Mouse (Mus musculus) neural tube, embryonic 14.5 days (tissue): ENCODE measurements around the gene Tceal3. TPM values are rescaled to one million over a fixed set of nuclear protein-coding genes. Genes with fewer than 3 reads are reported as not detected.
"Not testable (repeated sequence)": the region's sequence is repeated elsewhere in the genome, so short reads cannot be mapped to it uniquely, and the experiment has no call there.

Source experiments
- ATAC-seq: fragments of 200-750 bp; cut with Nextera tagmentation; 2 replicates; pipeline ENCODE4 v1.8.0; 2017; ENCODE audit warnings: low read depth, mild to moderate bottlenecking, moderate TSS enrichment, moderate library complexity
- H3K27ac ChIP-seq: fragments of 300-500 bp; sonication (generic); 2 replicates; pipeline ENCODE4 v1.5.1; 2014; ENCODE audit warnings: low read depth, mild to moderate bottlenecking, control low read depth, low read length, moderate library complexity, mixed read lengths
- H3K27me3 ChIP-seq: fragments of 300-500 bp; sonication (generic); 2 replicates; pipeline ENCODE4 v1.6.1; 2014; ENCODE audit warnings: low read length; ENCODE audit not compliant: control insufficient read depth, insufficient read depth
- H3K36me3 ChIP-seq: fragments of 300-500 bp; sonication (generic); 2 replicates; pipeline ENCODE4 v1.6.1; 2014; ENCODE audit warnings: low read length, mixed read lengths; ENCODE audit not compliant: control insufficient read depth, insufficient read depth
- H3K4me1 ChIP-seq: fragments of 300-500 bp; sonication (generic); 2 replicates; pipeline ENCODE4 v1.6.1; 2014; ENCODE audit warnings: low read length; ENCODE audit not compliant: control insufficient read depth, insufficient read depth
- H3K4me2 ChIP-seq: fragments of 300-500 bp; sonication (generic); 2 replicates; pipeline ENCODE4 v1.6.1; 2014; ENCODE audit warnings: mild to moderate bottlenecking, low read depth, low read length, control low read depth
- H3K4me3 ChIP-seq: fragments of 300-500 bp; sonication (generic); 2 replicates; pipeline ENCODE4 v1.5.1; 2014; ENCODE audit warnings: low read depth, low read length, control low read depth, mixed read lengths
- H3K9ac ChIP-seq: fragments of 300-500 bp; sonication (generic); replicated peaks from 2 replicates; pipeline ENCODE4 v1.6.1; 2014; ENCODE audit warnings: low read depth, mild to moderate bottlenecking, control low read depth, low read length, mixed read lengths
- H3K9me3 ChIP-seq: fragments of 300-500 bp; sonication (generic); 2 replicates; pipeline ENCODE4 v1.6.1; 2016; ENCODE audit warnings: low read length; ENCODE audit not compliant: control insufficient read depth
- WGBS: fragments of 180-500 bp; shearing (Covaris S2); extraction: QIAGEN DNeasy Blood & Tissue Kit; methylation state at CpG from one replicate; pipeline ENCODE4 v1.1.7; 2014; 5-methylcytosine and 5-hydroxymethylcytosine counted together
- polyA plus RNA-seq: library from polyadenylated mRNA; unstranded; fragments of >200 nt; fragmentation: Nextera tagmentation; extraction: Ambion mirVana; gene quantifications from 2 replicates; pipeline ENCODE4 v1.2.1, GENCODE M21; 2014

Gene Tceal3
- polyA plus RNA-seq, result 28.0 and 51.9 TPM in 2 replicates

- peak within 1 kb of the TSS; percentile 25; the same call in 1 of the 2 replicates for H3K9ac ChIP-seq
- peak within 1 kb of the TSS; percentile 41 for H3K4me2 ChIP-seq
- no peaks in the 10 kb centered on the region for H3K4me1 ChIP-seq
- ATAC-seq, result peak; percentile 96
- WGBS, result 32% methylated on average over 12 of the region's 12 CpGs
- H3K4me3 ChIP-seq, result peak within 1 kb of the TSS; percentile 28
- H3K9me3 ChIP-seq, result no peaks in the 10 kb centered on the region
- H3K27me3 ChIP-seq, result no peaks in the 10 kb centered on the region
- H3K36me3 ChIP-seq, result no peaks in the 10 kb centered on the region
- peak within 1 kb of the TSS; percentile 73 for H3K27ac ChIP-seq
These were observed at the start of gene Tceal3 for GRCm38 (mm10) chrX:136590199-136590896. Gene Tceal3 (plus strand): TSS chrX:136590842.

GRCm38 (mm10) chrX:136543956-136544355 is 46.7 kb upstream of the Tceal3 start, which contains the start of gene Kir3dl2:
Gene Kir3dl2 (minus strand): TSS chrX:136544056.
- H3K4me2 ChIP-seq, H3K36me3 ChIP-seq, H3K4me1 ChIP-seq, ATAC-seq, H3K9ac ChIP-seq, H3K27ac ChIP-seq, H3K4me3 ChIP-seq, H3K9me3 ChIP-seq, H3K27me3 ChIP-seq: not testable (repeated sequence)
- 86% methylated on average over 1 of the region's 1 CpGs for WGBS

GRCm38 (mm10) chrX:136569094-136569493 is 21.5 kb upstream of the Tceal3 start:
- not testable (repeated sequence) for H3K9me3 ChIP-seq, H3K27me3 ChIP-seq, H3K4me2 ChIP-seq, H3K36me3 ChIP-seq, H3K4me3 ChIP-seq, H3K27ac ChIP-seq, H3K4me1 ChIP-seq, H3K9ac ChIP-seq, ATAC-seq
- WGBS, result 93% methylated on average over 9 of the region's 9 CpGs

- Histone ChIP-seq H3K36me3 (no peaks in the 10 kb centered on the region), H3K9ac (no peak overlapping the region), H3K27ac (no peak overlapping the region), H3K4me1 (no peaks in the 10 kb centered on the region), H3K4me2 (no peak overlapping the region), H3K9me3 (no peaks in the 10 kb centered on the region), H3K27me3 (no peaks in the 10 kb centered on the region), H3K4me3 (no peak overlapping the region)
- ATAC-seq, result no peak
- WGBS, result 93% methylated on average over 1 of the region's 1 CpGs
These were observed 6.0 kb upstream of the Tceal3 start for GRCm38 (mm10) chrX:136584617-136585016.

- H3K27me3 ChIP-seq, result no peaks in the 10 kb centered on the region
- peak overlapping the region; percentile 25; the same call in 1 of the 2 replicates for H3K9ac ChIP-seq
- no peaks in the 10 kb centered on the region for H3K4me1 ChIP-seq
- peak overlapping the region; percentile 41 for H3K4me2 ChIP-seq
- no peaks in the 10 kb centered on the region for H3K9me3 ChIP-seq
- H3K4me3 ChIP-seq, result peak overlapping the region; percentile 28
- WGBS, result 10% methylated on average over 2 of the region's 2 CpGs
- peak; percentile 71 for ATAC-seq
- H3K36me3 ChIP-seq, result no peaks in the 10 kb centered on the region
- peak overlapping the region; percentile 73 for H3K27ac ChIP-seq
These were observed 235 bp downstream of the Tceal3 start for GRCm38 (mm10) chrX:136590897-136591257.

- ATAC-seq, result peak; percentile 24; the same call in 1 of the 2 replicates
- no peak overlapping the region for H3K4me3 ChIP-seq
- no peak overlapping the region for H3K9ac ChIP-seq
- H3K4me2 ChIP-seq, result no peak overlapping the region
- H3K9me3 ChIP-seq, result no peaks in the 10 kb centered on the region
- H3K36me3 ChIP-seq, result no peaks in the 10 kb centered on the region
- no peaks in the 10 kb centered on the region for H3K27me3 ChIP-seq
- no peaks in the 10 kb centered on the region for H3K4me1 ChIP-seq
- 22% methylated on average over 3 of the region's 3 CpGs for WGBS
- H3K27ac ChIP-seq, result no peak overlapping the region
These were observed 8.8 kb downstream of the Tceal3 start for GRCm38 (mm10) chrX:136599416-136599815.

GRCm38 (mm10) chrX:136606951-136607350 is 16.3 kb downstream of the Tceal3 start:
- Histone ChIP-seq H3K9ac (no peak overlapping the region), H3K27ac (no peak overlapping the region), H3K4me1 (no peaks in the 10 kb centered on the region), H3K27me3 (no peaks in the 10 kb centered on the region), H3K9me3 (no peaks in the 10 kb centered on the region), H3K4me3 (no peak overlapping the region), H3K36me3 (no peaks in the 10 kb centered on the region), H3K4me2 (no peak overlapping the region)
- 77% methylated on average over 4 of the region's 4 CpGs for WGBS
- no peak for ATAC-seq

GRCm38 (mm10) chrX:136607395-136607794 is 16.8 kb downstream of the Tceal3 start:
- Histone ChIP-seq H3K27ac (no peak overlapping the region), H3K4me1 (no peaks in the 10 kb centered on the region), H3K9ac (no peak overlapping the region), H3K27me3 (no peaks in the 10 kb centered on the region), H3K4me2 (no peak overlapping the region), H3K9me3 (no peaks in the 10 kb centered on the region), H3K36me3 (no peaks in the 10 kb centered on the region), H3K4me3 (no peak overlapping the region)
- 39% methylated on average over 3 of the region's 3 CpGs for WGBS
- no peak for ATAC-seq

GRCm38 (mm10) chrX:136611346-136611745 is 20.7 kb downstream of the Tceal3 start:
- Histone ChIP-seq H3K4me1 (no peaks in the 10 kb centered on the region), H3K4me3 (no peak overlapping the region), H3K27me3 (no peaks in the 10 kb centered on the region), H3K9me3 (no peaks in the 10 kb centered on the region), H3K4me2 (no peak overlapping the region), H3K9ac (no peak overlapping the region), H3K27ac (no peak overlapping the region), H3K36me3 (no peaks in the 10 kb centered on the region)
- no peak for ATAC-seq
- 46% methylated on average over 3 of the region's 3 CpGs for WGBS
